Mouse (Mus musculus) forebrain, embryonic 13.5 days (tissue): ENCODE data around the gene 2610318N02Rik. TPM values are rescaled to one million over a fixed set of nuclear protein-coding genes. Genes with fewer than 3 reads are reported as not detected.
"Not testable (repeated sequence)": the region's sequence is repeated elsewhere in the genome, so short reads cannot be mapped to it uniquely, and the experiment has no call there.

ENCODE experiments used
- ATAC-seq: fragments of 200-750 bp; cut with Nextera tagmentation; 2 replicates; pipeline ENCODE4 v1.8.0; 2017
- H3K27ac ChIP-seq: fragments of 300-500 bp; sonication (generic); 2 replicates; pipeline ENCODE4 v1.5.1; 2015; ENCODE audit warnings: inconsistent platforms, mild to moderate bottlenecking, moderate library complexity
- H3K27me3 ChIP-seq: fragments of 300-500 bp; sonication (generic); 2 replicates; pipeline ENCODE4 v1.6.1; 2015; ENCODE audit warnings: mild to moderate bottlenecking, inconsistent platforms
- H3K36me3 ChIP-seq: fragments of 300-500 bp; sonication (generic); 2 replicates; pipeline ENCODE4 v1.6.1; 2015; ENCODE audit warnings: mild to moderate bottlenecking, inconsistent platforms; ENCODE audit not compliant: poor library complexity, severe bottlenecking
- H3K4me1 ChIP-seq: fragments of 300-500 bp; sonication (generic); 2 replicates; pipeline ENCODE4 v1.6.1; 2015; ENCODE audit warnings: inconsistent platforms
- H3K4me2 ChIP-seq: fragments of 300-500 bp; sonication (generic); 2 replicates; pipeline ENCODE4 v1.6.1; 2015; ENCODE audit warnings: inconsistent platforms, mild to moderate bottlenecking, moderate library complexity
- H3K4me3 ChIP-seq: fragments of 300-500 bp; sonication (generic); 2 replicates; pipeline ENCODE4 v1.5.1; 2015; ENCODE audit warnings: mild to moderate bottlenecking, inconsistent platforms
- H3K9ac ChIP-seq: fragments of 300-500 bp; sonication (generic); 2 replicates; pipeline ENCODE4 v1.6.1; 2015; ENCODE audit warnings: mild to moderate bottlenecking, inconsistent platforms
- H3K9me3 ChIP-seq: fragments of 300-500 bp; sonication (generic); replicated peaks from 2 replicates; pipeline ENCODE4 v1.6.1; 2016; ENCODE audit warnings: inconsistent platforms
- WGBS: fragments of 180-500 bp; shearing (Covaris S2); methylation state at CpG from one replicate; pipeline ENCODE4 v1.1.7; 2015; 5-methylcytosine and 5-hydroxymethylcytosine counted together
- polyA plus RNA-seq: library from polyadenylated mRNA; unstranded; fragments of >200 nt; fragmentation: Nextera tagmentation; extraction: Ambion mirVana; gene quantifications from 2 replicates; pipeline ENCODE4 v1.2.1, GENCODE M21; 2015

Gene 2610318N02Rik
- 64.8 and 67.9 TPM in 2 replicates for polyA plus RNA-seq

- peak; percentile 93 for ATAC-seq
- Histone ChIP-seq H3K9me3 (no peaks in the 10 kb centered on the region), H3K4me3 (peak within 1 kb of the TSS; percentile 58), H3K27ac (peak within 1 kb of the TSS; percentile 74), H3K27me3 (no peaks in the 10 kb centered on the region), H3K4me2 (peak within 1 kb of the TSS; percentile 86), H3K9ac (peak within 1 kb of the TSS; percentile 77), H3K4me1 (peaks cover 42% of the 10 kb centered on the region), H3K36me3 (peaks cover 16% of the 10 kb centered on the region)
- WGBS = under 1% methylated on average over 25 of the region's 25 CpGs
Observed at GRCm38 (mm10) chr16:17124871-17125520, at the start of gene 2610318N02Rik. Gene 2610318N02Rik (minus strand): TSS chr16:17125167.

GRCm38 (mm10) chr16:17168049-17168448 is 43.1 kb upstream of the 2610318N02Rik start:
- 90% methylated on average over 5 of the region's 5 CpGs for WGBS
- no peak for ATAC-seq
- Histone ChIP-seq H3K9ac (no peak overlapping the region), H3K36me3 (peaks cover 53% of the 10 kb centered on the region), H3K9me3 (no peaks in the 10 kb centered on the region), H3K4me3 (no peak overlapping the region), H3K4me2 (no peak overlapping the region), H3K27me3 (no peaks in the 10 kb centered on the region), H3K27ac (no peak overlapping the region), H3K4me1 (no peaks in the 10 kb centered on the region)

- H3K9me3 ChIP-seq = no peaks in the 10 kb centered on the region
- H3K4me3 ChIP-seq = no peak overlapping the region
- H3K4me1 ChIP-seq = no peaks in the 10 kb centered on the region
- no peak overlapping the region for H3K9ac ChIP-seq
- ATAC-seq = no peak
- no peak overlapping the region for H3K27ac ChIP-seq
- H3K27me3 ChIP-seq = no peaks in the 10 kb centered on the region
- peaks cover 49% of the 10 kb centered on the region for H3K36me3 ChIP-seq
- no peak overlapping the region for H3K4me2 ChIP-seq
Observed at GRCm38 (mm10) chr16:17167179-17167578, 42.2 kb upstream of the 2610318N02Rik start.

- H3K4me3 ChIP-seq, H3K27ac ChIP-seq, H3K4me2 ChIP-seq, ATAC-seq, H3K9me3 ChIP-seq, H3K9ac ChIP-seq, H3K4me1 ChIP-seq, H3K27me3 ChIP-seq: not testable (repeated sequence)
- peaks cover 50% of the 10 kb centered on the region for H3K36me3 ChIP-seq
- WGBS = 94% methylated on average over 1 of the region's 1 CpGs
Observed at GRCm38 (mm10) chr16:17165478-17165877, 40.5 kb upstream of the 2610318N02Rik start.

GRCm38 (mm10) chr16:17154346-17154745 is 29.4 kb upstream of the 2610318N02Rik start:
- 97% methylated on average over 2 of the region's 2 CpGs for WGBS
- H3K4me1 ChIP-seq = no peaks in the 10 kb centered on the region
- H3K4me2 ChIP-seq = no peak overlapping the region
- no peak overlapping the region for H3K4me3 ChIP-seq
- no peak overlapping the region for H3K9ac ChIP-seq
- H3K36me3 ChIP-seq = peaks cover 62% of the 10 kb centered on the region
- no peak for ATAC-seq
- no peaks in the 10 kb centered on the region for H3K27me3 ChIP-seq
- H3K9me3 ChIP-seq = no peaks in the 10 kb centered on the region
- H3K27ac ChIP-seq = no peak overlapping the region

- H3K27ac ChIP-seq = no peak overlapping the region
- H3K4me2 ChIP-seq = no peak overlapping the region
- no peak overlapping the region for H3K9ac ChIP-seq
- peaks cover 15% of the 10 kb centered on the region; the same call in 1 of the 2 replicates for H3K27me3 ChIP-seq
- ATAC-seq = no peak
- peaks cover 43% of the 10 kb centered on the region for H3K36me3 ChIP-seq
- 95% methylated on average over 4 of the region's 4 CpGs for WGBS
- no peak overlapping the region for H3K4me3 ChIP-seq
- H3K4me1 ChIP-seq = peaks cover 16% of the 10 kb centered on the region
- H3K9me3 ChIP-seq = no peaks in the 10 kb centered on the region
Observed at GRCm38 (mm10) chr16:17151874-17152273, 26.9 kb upstream of the 2610318N02Rik start.

- Histone ChIP-seq H3K9me3 (no peaks in the 10 kb centered on the region), H3K27ac (no peak overlapping the region), H3K36me3 (peaks cover 36% of the 10 kb centered on the region), H3K4me3 (no peak overlapping the region), H3K4me1 (peaks cover 16% of the 10 kb centered on the region), H3K9ac (no peak overlapping the region), H3K4me2 (no peak overlapping the region), H3K27me3 (peaks cover 15% of the 10 kb centered on the region; the same call in 1 of the 2 replicates)
- ATAC-seq = no peak
- WGBS = 89% methylated on average over 7 of the region's 7 CpGs
Observed at GRCm38 (mm10) chr16:17150520-17151258, 25.7 kb upstream of the 2610318N02Rik start.

GRCm38 (mm10) chr16:17148084-17148483 is 23.1 kb upstream of the 2610318N02Rik start:
- H3K27me3 ChIP-seq = peaks cover 15% of the 10 kb centered on the region; the same call in 1 of the 2 replicates
- WGBS = 5% methylated on average over 16 of the region's 16 CpGs
- peaks cover 19% of the 10 kb centered on the region for H3K36me3 ChIP-seq
- H3K4me1 ChIP-seq = peaks cover 16% of the 10 kb centered on the region
- H3K9me3 ChIP-seq = no peaks in the 10 kb centered on the region
- H3K27ac ChIP-seq = no peak overlapping the region
- no peak overlapping the region for H3K9ac ChIP-seq
- ATAC-seq = peak; percentile 25
- H3K4me3 ChIP-seq = peak overlapping the region; percentile 61
- H3K4me2 ChIP-seq = peak overlapping the region; percentile 96

- Histone ChIP-seq H3K4me1 (peaks cover 16% of the 10 kb centered on the region), H3K27ac (no peak overlapping the region), H3K36me3 (peaks cover 13% of the 10 kb centered on the region), H3K4me3 (peak overlapping the region; percentile 61), H3K9ac (peak overlapping the region; percentile 68), H3K9me3 (no peaks in the 10 kb centered on the region), H3K27me3 (peaks cover 15% of the 10 kb centered on the region; the same call in 1 of the 2 replicates), H3K4me2 (peak overlapping the region; percentile 96)
- peak; percentile 39 for ATAC-seq
- WGBS = 1% methylated on average over 41 of the region's 41 CpGs
Observed at GRCm38 (mm10) chr16:17147391-17147929, 22.5 kb upstream of the 2610318N02Rik start.

- H3K27me3 ChIP-seq = peaks cover 15% of the 10 kb centered on the region; the same call in 1 of the 2 replicates
- peaks cover 6% of the 10 kb centered on the region for H3K36me3 ChIP-seq
- H3K4me3 ChIP-seq = peak within 1 kb of the TSS; percentile 61
- H3K9me3 ChIP-seq = no peaks in the 10 kb centered on the region
- peak within 1 kb of the TSS; percentile 96 for H3K4me2 ChIP-seq
- WGBS = under 1% methylated on average over 34 of the region's 34 CpGs
- peaks cover 16% of the 10 kb centered on the region for H3K4me1 ChIP-seq
- H3K9ac ChIP-seq = peak within 1 kb of the TSS; percentile 68
- ATAC-seq = peak; percentile 89
- no peak within 1 kb of the TSS for H3K27ac ChIP-seq
Observed at GRCm38 (mm10) chr16:17146772-17147235, 21.8 kb upstream of the 2610318N02Rik start, which contains the start of gene Ccdc116. Gene Ccdc116 (minus strand): TSS chr16:17147229.

- Histone ChIP-seq H3K36me3 (no peaks in the 10 kb centered on the region), H3K27me3 (peaks cover 15% of the 10 kb centered on the region; the same call in 1 of the 2 replicates), H3K9me3 (no peaks in the 10 kb centered on the region), H3K4me2 (no peak within 1 kb of the TSS), H3K4me3 (no peak within 1 kb of the TSS), H3K4me1 (peaks cover 16% of the 10 kb centered on the region), H3K27ac (no peak within 1 kb of the TSS), H3K9ac (no peak within 1 kb of the TSS)
- 15% methylated on average over 7 of the region's 7 CpGs for WGBS
- no peak for ATAC-seq
Observed at GRCm38 (mm10) chr16:17144339-17144738, 19.4 kb upstream of the 2610318N02Rik start, which contains the start of gene Ydjc. Gene Ydjc (plus strand): TSS chr16:17144621.

- H3K9ac ChIP-seq = no peak overlapping the region
- WGBS = 90% methylated on average over 15 of the region's 15 CpGs
- H3K4me2 ChIP-seq = no peak overlapping the region
- no peak for ATAC-seq
- no peak overlapping the region for H3K4me3 ChIP-seq
- no peak overlapping the region for H3K27ac ChIP-seq
- no peaks in the 10 kb centered on the region for H3K27me3 ChIP-seq
- peaks cover 6% of the 10 kb centered on the region for H3K4me1 ChIP-seq
- H3K36me3 ChIP-seq = no peaks in the 10 kb centered on the region
- no peaks in the 10 kb centered on the region for H3K9me3 ChIP-seq
Observed at GRCm38 (mm10) chr16:17137355-17137754, 12.4 kb upstream of the 2610318N02Rik start.
